Mouse (Mus musculus): ENCODE measurements around the gene Fam160b1.
A peak's percentile ranks its signal among the peaks of the same experiment; 100 is the strongest.

Fam160b1 gene

GRCm38 (mm10) chr19:57360341-57361130 lies at the start of gene Fam160b1:
Gene Fam160b1 (plus strand): TSS chr19:57360680.
- peak; percentile 98 for DNase-seq (ENCODE audit: low read depth, low spot score)

DNA sequence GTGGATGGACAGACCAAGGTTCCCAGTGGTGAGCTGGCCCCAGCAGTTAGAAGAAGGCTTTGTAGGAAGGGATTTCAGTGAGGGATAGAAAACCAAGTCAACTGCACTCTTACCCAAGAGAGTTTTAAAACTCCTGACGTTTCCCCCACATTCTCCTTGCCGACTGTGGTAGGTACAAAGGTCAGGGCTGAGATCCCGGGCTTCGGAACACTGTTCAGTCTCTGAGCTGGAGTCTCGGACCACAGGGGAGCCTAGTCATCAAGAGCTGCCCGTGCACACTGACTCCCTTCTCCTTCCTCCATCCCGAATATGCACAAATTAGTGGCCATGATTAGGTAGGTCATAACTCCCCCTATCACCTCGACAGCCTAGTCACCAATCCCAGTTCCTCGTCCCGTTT lies 47.3 kb upstream of the Fam160b1 start:
- DNase-seq (ENCODE audit: low read depth, low spot score), result peak; percentile 34

GRCm38 (mm10) chr19:57313891-57314345 lies 46.6 kb upstream of the Fam160b1 start:
- peak; percentile 80 for DNase-seq (ENCODE audit: low read depth, low spot score)

DNA sequence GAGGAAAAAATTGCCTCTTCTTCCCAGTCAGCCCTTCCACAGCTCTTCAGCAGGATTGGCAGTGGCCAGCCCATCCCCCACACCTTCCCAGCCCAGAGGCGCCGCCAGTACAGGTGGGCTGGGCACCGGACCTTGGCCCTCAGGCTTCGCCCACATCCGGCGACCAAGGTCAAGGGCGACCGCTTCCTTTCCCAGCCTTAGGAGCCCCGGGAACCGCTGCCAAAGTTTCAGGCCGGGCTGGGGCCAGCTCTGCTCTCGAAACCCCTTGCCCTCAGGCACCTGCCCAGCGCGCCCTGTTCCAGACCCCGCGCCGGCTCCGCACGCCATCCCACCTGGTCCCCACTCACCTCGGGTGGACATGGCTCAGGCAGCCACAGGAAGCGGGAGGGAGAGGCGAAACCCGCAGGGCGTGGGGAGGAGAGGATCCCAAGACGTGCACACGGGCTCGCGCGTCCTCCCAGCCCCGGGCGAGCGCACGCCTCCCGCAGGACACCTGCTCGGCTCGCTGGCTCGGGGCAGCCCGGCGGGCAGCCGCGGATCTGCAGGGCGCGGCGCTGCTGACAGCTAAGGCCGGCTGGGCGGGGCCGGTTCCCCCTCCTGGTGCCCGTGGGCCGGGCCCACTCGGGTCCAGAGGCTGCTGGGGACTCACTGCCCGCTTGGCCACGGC lies 46.0 kb upstream of the Fam160b1 start, which contains the start of gene Ablim1:
Gene Ablim1 (minus strand): TSS at position 574 of the 667 bp plus-strand sequence.
- peak; percentile 83 for DNase-seq (ENCODE audit: low read depth, low spot score)

GRCm38 (mm10) chr19:57315013-57315565 lies 45.4 kb upstream of the Fam160b1 start:
- DNase-seq (ENCODE audit: low read depth, low spot score), result peak; percentile 33

- DNase-seq (ENCODE audit: low read depth, low spot score), result no peak
Observed at GRCm38 (mm10) chr19:57316597-57316996, 43.9 kb upstream of the Fam160b1 start.

GRCm38 (mm10) chr19:57320656-57321382 lies 39.7 kb upstream of the Fam160b1 start:
- no peak for DNase-seq (ENCODE audit: low read depth, low spot score)

DNA sequence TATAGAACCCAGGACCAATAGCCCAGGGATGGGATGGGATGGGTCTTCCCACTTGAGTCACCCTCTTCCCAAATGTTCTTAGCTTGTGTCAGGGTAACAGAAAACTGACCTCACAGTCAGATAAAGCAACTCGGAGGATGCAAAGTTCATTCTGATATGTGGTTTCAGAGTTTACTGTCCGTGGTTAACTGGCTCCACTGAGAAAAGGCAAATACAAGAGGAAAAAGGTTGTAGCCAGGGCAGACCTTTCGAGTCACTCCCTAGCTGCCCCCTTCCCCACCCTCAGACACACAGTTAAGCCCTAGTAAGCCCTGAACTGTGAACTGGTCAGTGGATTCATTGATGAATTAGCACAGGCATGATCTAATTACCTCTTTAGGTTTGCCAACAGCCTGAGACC lies 38.6 kb upstream of the Fam160b1 start:
- no peak for DNase-seq (ENCODE audit: low read depth, low spot score)

GRCm38 (mm10) chr19:57322491-57322890 lies 38.0 kb upstream of the Fam160b1 start:
- DNase-seq (ENCODE audit: low read depth, low spot score), result no peak

DNA sequence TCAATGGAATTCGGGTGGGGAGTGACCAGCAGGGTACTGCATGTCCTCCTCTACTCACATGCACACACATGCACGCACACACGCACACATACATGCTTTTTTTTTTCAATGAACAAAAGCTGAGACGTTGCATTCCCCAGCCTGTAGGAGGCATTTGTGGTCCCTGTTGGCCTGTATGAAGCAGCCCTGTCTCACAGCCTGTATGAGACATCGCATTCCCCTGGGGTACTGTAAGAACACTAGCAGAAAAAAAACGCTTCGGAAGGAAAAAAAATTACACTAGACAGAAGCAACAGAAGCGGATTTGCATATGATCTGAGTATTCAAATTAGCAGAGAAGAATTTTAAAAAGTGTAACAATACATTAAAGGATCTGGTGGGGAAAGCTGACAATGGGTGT lies 37.4 kb upstream of the Fam160b1 start:
- no peak for DNase-seq (ENCODE audit: low read depth, low spot score)

GRCm38 (mm10) chr19:57325748-57326300 lies 34.7 kb upstream of the Fam160b1 start:
- DNase-seq (ENCODE audit: low read depth, low spot score), result peak; percentile 90

DNA sequence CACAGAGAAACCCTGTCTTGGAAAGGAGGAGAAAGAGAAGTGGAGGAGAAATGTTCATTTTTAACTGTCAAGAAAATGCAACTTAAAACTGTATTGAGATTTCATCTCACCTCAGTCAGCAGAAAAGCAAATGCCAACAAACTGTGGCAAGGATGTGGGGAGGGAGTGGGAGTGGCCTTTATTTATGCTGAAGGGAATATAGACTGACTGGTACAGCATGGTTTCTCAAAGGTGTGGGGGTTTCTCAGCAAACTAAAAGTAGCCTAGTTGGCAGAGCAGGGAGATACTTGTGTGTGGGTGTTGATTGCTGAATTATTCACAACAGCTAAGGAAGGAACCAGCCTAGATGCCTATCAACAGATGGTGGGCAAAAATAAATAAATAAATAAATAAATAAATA lies 32.8 kb upstream of the Fam160b1 start:
- DNase-seq (ENCODE audit: low read depth, low spot score), result peak; percentile 58

DNA sequence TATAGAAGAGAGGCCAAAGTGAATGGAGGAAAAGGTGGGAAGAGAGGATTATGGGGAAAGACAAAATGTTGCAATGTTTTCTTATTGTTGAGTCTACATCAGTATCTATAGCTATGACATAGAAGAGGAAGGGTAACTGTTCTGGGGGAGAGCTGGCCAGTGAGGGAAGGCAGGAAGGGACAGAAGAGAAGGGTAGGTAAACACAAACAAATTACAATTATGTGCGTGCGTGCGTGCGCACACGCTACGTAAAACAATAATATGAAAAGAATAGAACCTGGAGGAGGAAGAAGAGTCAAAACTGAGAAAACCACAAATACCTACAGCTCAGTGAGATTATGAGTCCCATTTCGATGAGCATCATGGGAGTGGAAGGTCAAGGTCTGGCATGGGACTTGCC lies 32.2 kb upstream of the Fam160b1 start:
- DNase-seq (ENCODE audit: low read depth, low spot score), result no peak

- peak; percentile 83 for DNase-seq (ENCODE audit: low read depth, low spot score)
Observed at GRCm38 (mm10) chr19:57328792-57329191, 31.7 kb upstream of the Fam160b1 start.

DNA sequence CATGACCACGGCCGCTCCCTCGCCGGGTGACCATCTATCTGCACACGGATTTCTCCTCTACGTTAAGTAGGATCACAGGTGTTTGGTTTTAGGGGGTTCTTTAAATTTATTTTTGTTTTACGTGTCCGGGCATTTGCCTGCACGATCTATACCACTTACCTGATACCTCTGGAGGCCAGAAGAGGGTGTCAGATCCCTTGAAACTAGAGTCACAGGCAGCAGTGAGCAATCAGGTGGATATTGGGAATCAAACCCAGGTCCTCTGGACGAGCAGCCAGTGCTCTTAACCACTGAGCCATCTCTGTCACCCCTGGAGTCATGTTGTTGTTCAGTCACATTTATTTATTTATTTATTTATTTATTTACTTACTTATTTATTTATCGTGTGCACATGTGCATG lies 30.2 kb upstream of the Fam160b1 start:
- DNase-seq (ENCODE audit: low read depth, low spot score), result no peak

GRCm38 (mm10) chr19:57331237-57331636 lies 29.2 kb upstream of the Fam160b1 start:
- DNase-seq (ENCODE audit: low read depth, low spot score), result no peak

DNA sequence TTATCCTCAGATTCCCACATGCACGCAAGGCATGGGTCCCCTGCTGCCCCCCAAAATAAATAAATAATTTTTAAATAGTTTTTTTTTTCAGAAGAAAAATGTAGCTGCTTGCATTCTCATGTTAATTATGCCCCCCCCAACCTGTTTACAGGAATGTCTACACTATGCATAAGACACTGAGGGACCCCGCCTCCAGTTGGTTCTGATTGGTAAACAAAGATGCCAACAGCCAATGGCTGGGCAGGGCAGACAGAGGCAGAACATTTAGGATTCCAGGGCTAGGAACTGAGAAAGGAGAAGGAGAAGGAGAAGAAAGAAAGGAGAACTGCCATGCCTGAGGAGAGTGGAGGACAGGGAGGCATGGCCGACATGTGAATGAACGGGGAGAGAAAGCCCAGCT lies 27.1 kb upstream of the Fam160b1 start:
- DNase-seq (ENCODE audit: low read depth, low spot score), result no peak

GRCm38 (mm10) chr19:57335135-57335534 lies 25.3 kb upstream of the Fam160b1 start:
- DNase-seq (ENCODE audit: low read depth, low spot score), result no peak

DNA sequence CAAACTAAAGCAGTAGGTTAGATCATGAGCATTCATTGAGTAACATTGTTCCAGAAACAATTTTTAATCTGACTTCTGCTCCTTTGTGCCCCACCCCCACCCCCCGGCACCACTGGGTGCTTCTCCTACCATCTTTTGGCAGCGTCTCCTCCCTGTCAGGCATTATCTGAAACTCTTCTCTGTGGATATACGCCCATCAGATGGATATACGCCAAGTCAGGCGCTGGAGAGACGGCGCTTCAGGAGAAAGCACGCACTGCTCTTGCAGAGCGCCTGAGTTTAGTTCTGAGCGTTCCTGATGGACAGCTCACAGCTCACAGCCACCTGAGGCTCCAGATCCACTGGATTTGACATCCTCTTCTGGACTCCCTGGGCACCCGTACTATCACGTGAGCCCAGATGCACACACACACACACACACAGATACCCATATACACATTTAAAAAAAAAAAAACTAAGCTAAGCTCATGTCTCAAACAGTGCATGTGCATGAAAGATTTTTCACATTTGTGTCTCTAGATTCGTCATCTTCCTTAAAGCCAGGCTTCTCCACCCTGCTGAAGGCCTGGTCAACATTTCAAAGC lies 21.1 kb upstream of the Fam160b1 start:
- DNase-seq (ENCODE audit: low read depth, low spot score), result peak; percentile 46

DNA sequence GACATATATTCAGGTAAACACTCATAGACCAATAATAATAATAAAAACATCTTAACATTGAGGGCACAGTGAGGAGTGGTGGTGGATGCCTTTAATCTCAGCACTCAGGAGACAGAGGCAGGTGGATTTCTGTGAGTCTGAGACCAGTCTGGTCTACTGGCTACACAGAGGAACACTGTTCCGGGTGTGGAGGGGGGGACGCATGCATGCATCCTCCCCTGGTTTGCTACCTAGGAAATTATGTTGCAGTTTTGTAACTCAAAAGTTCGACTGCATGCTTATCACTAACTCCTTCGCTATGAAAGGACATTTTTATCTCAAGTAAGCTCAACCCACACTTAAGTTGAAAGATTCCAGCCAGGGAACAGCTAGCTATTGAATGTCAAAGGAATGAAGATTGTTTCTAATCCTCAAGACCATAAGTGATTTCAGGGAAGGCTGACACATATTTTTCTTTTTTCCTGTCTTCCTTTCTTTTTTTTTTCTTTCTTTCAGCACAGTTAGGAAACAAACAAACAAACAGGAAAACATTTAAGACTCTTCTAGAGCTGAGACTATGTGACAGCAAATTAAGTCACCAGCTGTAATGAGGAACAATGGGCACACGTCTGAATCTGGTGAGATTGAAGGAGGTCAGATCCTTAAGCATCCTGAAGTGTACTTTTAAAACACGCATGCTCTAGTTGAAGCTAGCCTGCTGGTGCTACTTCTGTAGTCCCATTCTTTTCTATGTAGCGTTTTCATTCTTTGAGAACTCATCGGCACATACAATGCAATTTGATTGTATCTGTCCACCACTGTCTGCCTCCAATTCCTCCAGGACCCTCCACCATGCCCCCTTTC lies 19.4 kb upstream of the Fam160b1 start:
- DNase-seq (ENCODE audit: low read depth, low spot score), result no peak

All from brain, adult 2 months (tissue).